Mouse (Mus musculus) lung, postnatal 0 days (tissue): ENCODE data around the gene Thap3. TPM values are rescaled to one million over a fixed set of nuclear protein-coding genes. Genes with fewer than 3 reads are reported as not detected.

Experiments used
- ATAC-seq: fragments of 200-750 bp; cut with Nextera tagmentation; 2 replicates; pipeline ENCODE4 v1.8.0; 2017; ENCODE audit warnings: moderate library complexity
- DNase-seq: peaks from one replicate; pipeline ENCODE4 v3.0.0-alpha.2; 2016; ENCODE audit warnings: low spot score
- H3K27ac ChIP-seq: fragments of 300-500 bp; sonication (generic); 2 replicates; pipeline ENCODE4 v1.5.1; 2014; ENCODE audit warnings: antibody characterized with exemption, mild to moderate bottlenecking, low read length, mixed read lengths
- H3K27me3 ChIP-seq: fragments of 300-500 bp; sonication (generic); replicated peaks from 2 replicates; pipeline ENCODE4 v1.6.1; 2014; ENCODE audit warnings: low read length, mixed read lengths; ENCODE audit not compliant: insufficient read depth
- H3K36me3 ChIP-seq: fragments of 300-500 bp; sonication (generic); 2 replicates; pipeline ENCODE4 v1.6.1; 2014; ENCODE audit warnings: low read length, mixed read lengths; ENCODE audit not compliant: insufficient read depth
- H3K4me1 ChIP-seq: fragments of 300-500 bp; sonication (generic); 2 replicates; pipeline ENCODE4 v1.6.1; 2014; ENCODE audit warnings: antibody characterized with exemption, low read depth, low read length, mixed read lengths; ENCODE audit not compliant: insufficient read depth
- H3K4me2 ChIP-seq: fragments of 300-500 bp; sonication (generic); replicated peaks from 2 replicates; pipeline ENCODE4 v1.6.1; 2014; ENCODE audit warnings: low read depth, mild to moderate bottlenecking, low read length, moderate library complexity, mixed read lengths
- H3K4me3 ChIP-seq: fragments of 300-500 bp; sonication (generic); 2 replicates; pipeline ENCODE4 v1.5.1; 2014; ENCODE audit warnings: low read depth, low read length
- H3K9ac ChIP-seq: fragments of 300-500 bp; sonication (generic); replicated peaks from 2 replicates; pipeline ENCODE4 v1.6.1; 2014; ENCODE audit warnings: low read depth, mild to moderate bottlenecking
- H3K9me3 ChIP-seq: fragments of 300-500 bp; sonication (generic); 2 replicates; pipeline ENCODE4 v1.6.1; 2016; ENCODE audit warnings: low read length, mixed read lengths
- CTCF ChIP-seq: IDR thresholded peaks from 2 replicates; pipeline ENCODE4 v1.5.1; 2016; ENCODE audit warnings: antibody characterized with exemption, mild to moderate bottlenecking
- EP300 ChIP-seq: IDR thresholded peaks from 2 replicates; pipeline ENCODE4 v1.6.1; 2016; ENCODE audit warnings: antibody characterized with exemption, mild to moderate bottlenecking, control low read depth
- WGBS: fragments of 180-500 bp; shearing (Covaris S2); extraction: QIAGEN DNeasy Blood & Tissue Kit; methylation state at CpG from one replicate; pipeline ENCODE4 v1.1.7; 2014; 5-methylcytosine and 5-hydroxymethylcytosine counted together
- polyA plus RNA-seq: library from polyadenylated mRNA; unstranded; fragments of >200 nt; fragmentation: Nextera tagmentation; extraction: Ambion mirVana; gene quantifications from 2 replicates; pipeline ENCODE4 v1.2.1, GENCODE M21; 2015

The Thap3 gene
- polyA plus RNA-seq, 1 experiment from 2014 or later, result 31.0 TPM

DNA sequence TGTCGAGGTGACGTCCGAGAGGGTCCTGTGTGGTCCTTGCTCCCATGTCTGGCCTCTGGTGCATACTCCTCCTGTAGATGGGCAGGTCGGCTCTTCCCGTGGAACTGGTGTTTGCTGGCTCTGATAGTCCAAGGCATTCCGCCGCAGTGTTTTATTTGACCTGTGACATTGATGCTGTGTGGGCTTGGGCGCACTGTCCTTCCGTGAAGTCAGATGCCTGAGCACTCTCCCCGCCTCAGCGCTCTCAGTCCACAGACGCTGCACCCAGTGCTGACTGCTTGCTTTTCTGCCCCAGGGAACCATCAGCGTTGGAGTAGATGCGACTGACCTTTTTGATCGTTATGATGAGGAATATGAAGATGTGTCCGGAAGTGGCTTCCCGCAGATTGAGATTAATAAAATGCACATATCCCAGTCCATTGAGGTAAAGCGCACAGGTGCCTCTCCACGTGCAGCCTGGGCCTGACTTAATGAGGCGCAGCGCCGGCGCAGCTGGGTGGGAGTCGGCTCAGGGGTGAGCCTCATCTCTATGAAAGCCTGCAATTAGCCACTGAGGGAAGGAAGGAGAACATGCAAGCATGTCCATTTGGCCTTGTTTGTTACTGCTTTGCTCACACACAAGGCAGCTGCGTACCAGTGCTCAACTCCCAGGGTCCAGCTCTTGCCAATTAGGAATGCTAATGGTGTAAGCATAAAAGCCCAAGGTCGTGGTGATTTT, 20.4 kb downstream of the Thap3 start:
- Histone ChIP-seq H3K36me3 (peaks cover 22% of the 10 kb centered on the region), H3K4me3 (no peak overlapping the region), H3K4me1 (no peaks in the 10 kb centered on the region), H3K4me2 (no peak overlapping the region), H3K27ac (no peak overlapping the region), H3K9me3 (no peaks in the 10 kb centered on the region), H3K9ac (no peak overlapping the region), H3K27me3 (no peaks in the 10 kb centered on the region)
- 93% methylated on average over 26 of the region's 26 CpGs for WGBS
- no peak for DNase-seq
- TF ChIP-seq CTCF (no peak), EP300 (no peak)
- ATAC-seq, result no peak

- TF ChIP-seq EP300 (no peak), CTCF (no peak)
- H3K9ac ChIP-seq, result no peak overlapping the region
- ATAC-seq (no peak), DNase-seq (no peak)
- no peaks in the 10 kb centered on the region for H3K27me3 ChIP-seq
- peaks cover 14% of the 10 kb centered on the region; the same call in 1 of the 2 replicates for H3K36me3 ChIP-seq
- H3K9me3 ChIP-seq, result no peaks in the 10 kb centered on the region
- H3K4me3 ChIP-seq, result no peak overlapping the region
- 76% methylated on average over 3 of the region's 3 CpGs for WGBS
- no peak overlapping the region for H3K27ac ChIP-seq
- H3K4me2 ChIP-seq, result no peak overlapping the region
- H3K4me1 ChIP-seq, result no peaks in the 10 kb centered on the region
These were observed 26.0 kb downstream of the Thap3 start for GRCm38 (mm10) chr4:151962817-151963216.

DNA sequence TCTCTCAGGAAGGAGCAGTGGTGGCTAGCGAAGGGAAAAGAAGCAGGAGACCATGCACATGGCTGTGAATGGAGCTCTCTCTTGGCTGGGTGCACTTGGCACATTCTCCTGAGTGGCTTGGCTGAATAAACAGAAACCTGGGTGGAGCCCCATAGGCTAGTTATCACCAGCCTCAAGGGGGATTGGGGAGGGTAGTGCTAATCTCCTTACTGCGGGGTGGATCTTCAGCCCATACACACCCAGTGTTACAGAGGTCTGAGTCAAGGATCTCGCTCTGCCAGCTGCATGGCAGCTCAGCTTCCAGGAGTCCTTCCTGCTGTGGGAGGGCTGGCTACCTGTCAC, 28.3 kb downstream of the Thap3 start:
- no peaks in the 10 kb centered on the region for H3K9me3 ChIP-seq
- peaks cover 20% of the 10 kb centered on the region; the same call in 1 of the 2 replicates for H3K36me3 ChIP-seq
- H3K4me2 ChIP-seq, result no peak overlapping the region
- DNase-seq (peak; percentile 63), ATAC-seq (peak; percentile 83)
- no peak for TF ChIP-seq CTCF
- H3K9ac ChIP-seq, result no peak overlapping the region
- H3K4me1 ChIP-seq, result no peaks in the 10 kb centered on the region
- no peak overlapping the region for H3K27ac ChIP-seq
- no peaks in the 10 kb centered on the region for H3K27me3 ChIP-seq
- WGBS, result 60% methylated on average over 3 of the region's 3 CpGs
- H3K4me3 ChIP-seq, result no peak overlapping the region

GRCm38 (mm10) chr4:151959849-151960512, 28.8 kb downstream of the Thap3 start:
- WGBS, result 87% methylated on average over 11 of the region's 11 CpGs
- H3K36me3 ChIP-seq, result peaks cover 18% of the 10 kb centered on the region; the same call in 1 of the 2 replicates
- H3K9me3 ChIP-seq, result no peaks in the 10 kb centered on the region
- DNase-seq (no peak), ATAC-seq (no peak)
- TF ChIP-seq EP300, result no peak
- no peak for TF ChIP-seq CTCF
- H3K9ac ChIP-seq, result no peak overlapping the region
- no peaks in the 10 kb centered on the region for H3K27me3 ChIP-seq
- no peak overlapping the region for H3K4me3 ChIP-seq
- H3K4me1 ChIP-seq, result no peaks in the 10 kb centered on the region
- no peak overlapping the region for H3K4me2 ChIP-seq
- H3K27ac ChIP-seq, result no peak overlapping the region

DNA sequence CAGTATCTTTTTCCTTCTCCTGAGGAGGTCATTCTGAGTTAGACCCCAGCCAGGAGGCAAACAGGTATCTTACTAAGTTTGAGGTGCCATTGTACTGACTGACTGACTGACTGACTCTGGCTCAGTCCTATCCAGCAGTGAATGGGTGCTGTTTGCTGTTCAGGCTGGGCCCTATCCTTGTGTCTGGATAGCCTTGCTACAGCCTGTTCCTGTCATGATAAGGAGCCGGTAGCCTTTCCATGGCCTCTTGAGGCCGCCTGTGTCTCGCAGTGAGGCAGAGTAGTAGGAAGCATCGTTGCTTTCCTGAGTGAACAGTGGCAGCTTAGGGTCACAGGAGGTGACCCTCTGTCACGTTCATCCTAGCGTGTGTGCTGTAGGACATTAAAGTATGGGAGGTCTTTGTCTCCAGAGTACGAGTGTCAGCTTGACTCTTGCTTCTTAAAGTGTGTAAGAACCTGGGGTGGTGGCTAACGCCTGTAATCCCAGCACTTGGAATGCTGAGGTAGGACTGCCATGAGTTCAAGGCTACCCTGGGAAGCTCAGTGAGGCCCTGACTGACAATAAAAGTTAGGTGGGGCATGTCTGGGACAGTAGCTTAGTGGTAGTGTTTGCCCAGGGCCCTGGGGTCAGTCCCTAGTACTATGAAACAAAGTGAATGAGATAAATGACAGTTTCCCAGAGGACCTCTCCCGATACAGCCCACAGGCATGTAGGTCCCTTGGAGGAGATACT, 31.0 kb downstream of the Thap3 start:
- Histone ChIP-seq H3K36me3 (peaks cover 16% of the 10 kb centered on the region; the same call in 1 of the 2 replicates), H3K9me3 (no peaks in the 10 kb centered on the region), H3K4me1 (no peaks in the 10 kb centered on the region), H3K4me2 (no peak overlapping the region), H3K4me3 (no peak overlapping the region), H3K27me3 (no peaks in the 10 kb centered on the region), H3K27ac (no peak overlapping the region), H3K9ac (no peak overlapping the region)
- ATAC-seq (no peak), DNase-seq (no peak)
- TF ChIP-seq EP300 (no peak), CTCF (no peak)
- 73% methylated on average over 9 of the region's 9 CpGs for WGBS

DNA sequence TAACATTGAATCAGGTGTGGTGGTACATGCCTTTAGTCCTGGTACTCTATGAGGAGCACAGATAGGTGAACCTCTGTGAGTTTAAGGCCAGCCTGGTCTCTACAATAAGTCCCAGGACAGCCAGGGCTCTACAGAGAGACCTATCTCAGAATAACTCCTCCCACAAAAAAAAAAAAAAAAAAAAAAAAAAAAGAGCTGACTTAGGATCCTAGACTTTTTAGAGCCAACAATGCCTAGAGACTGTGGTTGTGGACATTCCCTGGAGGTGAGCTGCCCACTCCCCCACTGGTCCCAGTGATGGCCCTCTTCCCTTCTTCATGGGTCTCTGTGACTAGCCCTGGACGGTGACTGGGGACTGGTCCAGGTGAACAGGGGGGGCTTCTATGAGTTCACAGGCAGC, 33.0 kb downstream of the Thap3 start:
- Histone ChIP-seq H3K27me3 (no peaks in the 10 kb centered on the region), H3K9me3 (no peaks in the 10 kb centered on the region), H3K4me1 (no peaks in the 10 kb centered on the region), H3K27ac (no peak overlapping the region), H3K36me3 (peaks cover 16% of the 10 kb centered on the region; the same call in 1 of the 2 replicates), H3K4me3 (no peak overlapping the region), H3K4me2 (no peak overlapping the region), H3K9ac (no peak overlapping the region)
- WGBS, result 92% methylated on average over 1 of the region's 1 CpGs
- DNase-seq (no peak), ATAC-seq (no peak)
- TF ChIP-seq EP300, result no peak
- no peak for TF ChIP-seq CTCF
